Mouse (Mus musculus) spleen, adult 2 months (tissue): ENCODE results near the gene Dis3. TPM values are rescaled to one million over a fixed set of nuclear protein-coding genes. Genes with fewer than 3 reads are reported as not detected.
"Not testable (repeated sequence)": the region's sequence is repeated elsewhere in the genome, so short reads cannot be mapped to it uniquely, and the experiment has no call there.

Source experiments
- DNase-seq, 2 experiments: peaks; one replicate each; pipeline versions ENCODE4 v3.0.0 to v3.0.0-alpha.2; 2012 to 2021; ENCODE audit warnings: low spot score in 2 of 2, low read depth in 1 of 2
- H3K27ac ChIP-seq: fragments of 200-500 bp; 2 replicates; pipeline ENCODE4 v1.5.1; 2012; ENCODE audit warnings: low read length, inconsistent platforms; ENCODE audit not compliant: insufficient read depth
- H3K27me3 ChIP-seq: fragments of 200-500 bp; 2 replicates; pipeline ENCODE4 v1.6.1; 2012; ENCODE audit warnings: mild to moderate bottlenecking, moderate library complexity, low read length, inconsistent platforms; ENCODE audit not compliant: control insufficient read depth, insufficient read depth
- H3K36me3 ChIP-seq: fragments of 200-500 bp; 2 replicates; pipeline ENCODE4 v1.6.1; 2012; ENCODE audit warnings: mild to moderate bottlenecking, low read length, inconsistent platforms; ENCODE audit not compliant: control insufficient read depth, insufficient read depth
- H3K4me1 ChIP-seq: fragments of 200-500 bp; 2 replicates; pipeline ENCODE4 v1.6.1; 2011; ENCODE audit warnings: inconsistent platforms; ENCODE audit not compliant: control insufficient read depth, insufficient read depth, insufficient read length
- H3K4me3 ChIP-seq: fragments of 200-500 bp; 2 replicates; pipeline ENCODE4 v1.5.1; 2011; ENCODE audit warnings: mild to moderate bottlenecking, inconsistent platforms; ENCODE audit not compliant: insufficient read depth, insufficient read length; ENCODE audit errors: extremely low read depth
- CTCF ChIP-seq: fragments of 200-500 bp; IDR thresholded peaks from 2 replicates; pipeline ENCODE4 v1.5.1; 2011; ENCODE audit warnings: mild to moderate bottlenecking, inconsistent platforms; ENCODE audit not compliant: insufficient read depth, insufficient read length, insufficient replicate concordance; ENCODE audit errors: extremely low read depth
- POLR2A ChIP-seq: fragments of 200-500 bp; IDR thresholded peaks from 2 replicates; pipeline ENCODE4 v1.6.1; 2011; ENCODE audit warnings: low read depth, low read length, inconsistent platforms
- WGBS: fragments of 180-500 bp; shearing (Covaris S2); methylation state at CpG from one replicate; pipeline ENCODE4 v1.1.7; 2018; 5-methylcytosine and 5-hydroxymethylcytosine counted together
- polyA plus RNA-seq: library from polyadenylated mRNA; depleted of rRNA; stranded (reverse); fragments of >200 nt; gene quantifications from 2 replicates; pipeline ENCODE4 v1.2.3, GENCODE M21; 2012; rRNA removed

Dis3 gene
- polyA plus RNA-seq, 1 experiment: 3.2 TPM

- Histone ChIP-seq H3K27me3 (no peaks in the 10 kb centered on the region), H3K27ac (no peak overlapping the region), H3K4me1 (no peaks in the 10 kb centered on the region), H3K4me3 (no peak overlapping the region), H3K36me3 (peaks cover 7% of the 10 kb centered on the region)
- TF ChIP-seq CTCF (no peak), POLR2A (no peak)
- DNase-seq: no peak
- 84% methylated on average over 4 of the region's 4 CpGs for WGBS
These were observed 63.5 kb downstream of the Dis3 start for GRCm38 (mm10) chr14:99036039-99036438.

DNA sequence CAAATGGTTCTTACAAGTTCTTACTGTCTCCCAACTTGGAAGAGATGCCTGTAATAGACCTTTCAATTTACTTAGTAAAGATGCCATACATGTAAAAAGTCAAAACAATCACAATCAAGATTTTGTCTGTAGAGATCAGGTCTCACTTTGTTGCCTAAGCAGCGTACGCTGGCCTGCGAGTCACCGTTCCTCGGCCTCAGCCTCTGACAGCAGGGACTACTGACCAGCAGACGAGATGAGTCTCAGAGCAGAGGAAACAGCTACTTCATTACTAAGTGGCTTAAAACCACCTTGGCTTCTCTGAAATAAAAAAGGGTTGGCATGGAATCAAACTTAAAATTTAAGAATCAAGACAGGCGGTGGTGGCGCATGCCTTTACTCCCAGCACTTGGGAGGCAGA is 64.7 kb downstream of the Dis3 start:
- 97% methylated on average over 8 of the region's 8 CpGs for WGBS
- H3K4me1 ChIP-seq, H3K36me3 ChIP-seq, DNase-seq, H3K27ac ChIP-seq, H3K27me3 ChIP-seq, H3K4me3 ChIP-seq: not testable (repeated sequence)

GRCm38 (mm10) chr14:99032596-99032995 is 67.0 kb downstream of the Dis3 start:
- Histone ChIP-seq H3K4me1 (no peaks in the 10 kb centered on the region), H3K27ac (no peak overlapping the region), H3K4me3 (no peak overlapping the region), H3K36me3 (peaks cover 7% of the 10 kb centered on the region), H3K27me3 (no peaks in the 10 kb centered on the region)
- WGBS: 85% methylated on average over 5 of the region's 5 CpGs
- TF ChIP-seq POLR2A (no peak), CTCF (no peak)
- DNase-seq: no peak

DNA sequence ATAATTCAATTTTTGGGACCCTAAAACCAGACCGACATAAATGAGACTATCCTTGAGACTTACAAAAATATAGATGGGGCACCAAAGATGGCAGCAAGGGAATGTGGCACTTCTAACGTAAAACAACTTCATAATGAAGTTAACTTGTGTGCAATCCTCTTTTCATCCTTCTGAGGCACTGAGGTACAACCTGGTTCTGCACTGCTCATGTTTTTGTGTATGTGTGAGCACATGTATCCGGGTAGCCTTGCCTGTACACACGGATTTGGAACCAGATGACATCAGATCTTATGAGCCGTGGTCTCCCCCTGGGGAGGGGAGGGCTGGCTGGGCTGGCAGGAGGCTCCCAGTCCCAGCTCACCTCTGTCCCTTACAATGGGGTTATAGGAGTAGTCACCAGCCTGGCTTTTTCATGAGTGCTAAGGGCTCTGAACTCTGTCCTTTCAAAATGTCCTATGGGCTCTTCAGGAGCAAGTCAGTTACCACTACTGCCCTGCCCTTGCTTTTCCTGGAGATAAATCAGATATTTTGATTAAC is 68.2 kb downstream of the Dis3 start:
- Histone ChIP-seq H3K36me3 (peaks cover 4% of the 10 kb centered on the region), H3K4me3 (no peak overlapping the region), H3K27ac (no peak overlapping the region), H3K27me3 (no peaks in the 10 kb centered on the region), H3K4me1 (no peaks in the 10 kb centered on the region)
- 94% methylated on average over 5 of the region's 5 CpGs for WGBS
- DNase-seq: no peak
- TF ChIP-seq CTCF (no peak), POLR2A (no peak)

DNA sequence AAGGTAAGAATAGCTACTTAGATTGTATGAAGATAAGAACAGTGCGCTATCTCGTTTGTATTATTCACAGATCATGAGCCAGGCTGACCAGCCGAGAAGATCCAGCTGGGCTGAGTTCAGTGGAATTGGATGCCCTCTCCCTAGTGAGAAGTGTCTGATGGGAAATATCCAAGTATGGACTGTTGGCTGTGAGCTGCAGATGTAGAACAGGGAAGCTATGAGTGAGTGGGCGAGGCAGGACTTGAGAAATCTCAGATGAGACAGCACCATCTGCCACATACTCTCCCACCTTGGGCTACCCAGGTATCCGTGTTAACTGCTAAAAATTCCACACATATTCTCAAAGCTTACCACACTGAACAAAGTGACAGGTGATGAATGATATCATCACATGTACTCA is 69.6 kb downstream of the Dis3 start:
- no peak for DNase-seq
- WGBS: 76% methylated on average over 5 of the region's 5 CpGs
- Histone ChIP-seq H3K27ac (no peak overlapping the region), H3K4me1 (no peaks in the 10 kb centered on the region), H3K36me3 (peaks cover 3% of the 10 kb centered on the region; the same call in 1 of the 2 replicates), H3K27me3 (no peaks in the 10 kb centered on the region), H3K4me3 (no peak overlapping the region)
- TF ChIP-seq CTCF: no peak
- no peak for TF ChIP-seq POLR2A

Other genes starting within 250 kb of the Dis3 start
- gene Rpl36a-ps1, start 105.5 kb downstream of the Dis3 start, polyA plus RNA-seq: not detected in 2 replicates
- gene Mzt1, start 53.6 kb downstream of the Dis3 start, polyA plus RNA-seq: 4.5 and 6.2 TPM in 2 replicates
- gene Bora, start 53.5 kb downstream of the Dis3 start, polyA plus RNA-seq: 2.2 and 2.3 TPM in 2 replicates
- gene Pibf1, start 346 bp downstream of the Dis3 start, polyA plus RNA-seq: 1.2 and 1.4 TPM in 2 replicates
- 0.63 and 1.1 TPM in 2 replicates for gene Klf5, start 198.9 kb upstream of the Dis3 start, polyA plus RNA-seq